Mouse (Mus musculus) lung, embryonic 15.5 days (tissue): ENCODE measurements around the gene Iqsec3. TPM values are rescaled to one million over a fixed set of nuclear protein-coding genes. Genes with fewer than 3 reads are reported as not detected.

Experiments
- ATAC-seq: fragments of 200-750 bp; cut with Nextera tagmentation; 2 replicates; pipeline ENCODE4 v1.8.0; 2017; ENCODE audit warnings: moderate number of reproducible peaks, borderline replicate concordance; ENCODE audit not compliant: low FRiP score, low TSS enrichment; ENCODE audit errors: extremely low read depth
- H3K27ac ChIP-seq: fragments of 300-500 bp; sonication (generic); 2 replicates; pipeline ENCODE4 v1.5.1; 2015; ENCODE audit warnings: moderate library complexity, mild to moderate bottlenecking, inconsistent platforms
- H3K27me3 ChIP-seq: fragments of 300-500 bp; sonication (generic); 2 replicates; pipeline ENCODE4 v1.6.1; 2015; ENCODE audit warnings: inconsistent platforms
- H3K36me3 ChIP-seq: fragments of 300-500 bp; sonication (generic); 2 replicates; pipeline ENCODE4 v1.6.1; 2015; ENCODE audit warnings: inconsistent platforms
- H3K4me1 ChIP-seq: fragments of 300-500 bp; sonication (generic); 2 replicates; pipeline ENCODE4 v1.6.1; 2015; ENCODE audit warnings: inconsistent platforms
- H3K4me2 ChIP-seq: fragments of 300-500 bp; sonication (generic); 2 replicates; pipeline ENCODE4 v1.6.1; 2015; ENCODE audit warnings: inconsistent platforms, mild to moderate bottlenecking, moderate library complexity
- H3K4me3 ChIP-seq: fragments of 300-500 bp; sonication (generic); 2 replicates; pipeline ENCODE4 v1.5.1; 2015; ENCODE audit warnings: mild to moderate bottlenecking, inconsistent platforms
- H3K9ac ChIP-seq: fragments of 300-500 bp; sonication (generic); 2 replicates; pipeline ENCODE4 v1.6.1; 2015; ENCODE audit warnings: inconsistent platforms
- H3K9me3 ChIP-seq: fragments of 300-500 bp; sonication (generic); 2 replicates; pipeline ENCODE4 v1.6.1; 2016; ENCODE audit warnings: inconsistent platforms
- WGBS: fragments of 180-500 bp; shearing (Covaris S2); methylation state at CpG from one replicate; pipeline ENCODE4 v1.1.7; 2015; 5-methylcytosine and 5-hydroxymethylcytosine counted together
- microRNA-seq: library from miRNA; unstranded; fragments of <30 nt; microRNA quantifications from one replicate; pipeline ENCODE4, GENCODE M21; 2016
- polyA plus RNA-seq: library from polyadenylated mRNA; unstranded; fragments of >200 nt; fragmentation: Nextera tagmentation; extraction: Ambion mirVana; gene quantifications from 2 replicates; pipeline ENCODE4 v1.2.1, GENCODE M21; 2015

The Iqsec3 gene
- polyA plus RNA-seq, 1 experiment from 2014 or later: 0.04 TPM

- H3K27me3 ChIP-seq: no peaks in the 10 kb centered on the region
- peaks cover 21% of the 10 kb centered on the region for H3K4me1 ChIP-seq
- no peak overlapping the region for H3K27ac ChIP-seq
- no peak overlapping the region for H3K9ac ChIP-seq
- no peak for ATAC-seq
- no peaks in the 10 kb centered on the region for H3K36me3 ChIP-seq
- H3K4me3 ChIP-seq: no peak overlapping the region
- WGBS: 67% methylated on average over 9 of the region's 9 CpGs
- no peaks in the 10 kb centered on the region for H3K9me3 ChIP-seq
- H3K4me2 ChIP-seq: no peak overlapping the region
These were observed 145.0 kb downstream of the Iqsec3 start for GRCm38 (mm10) chr6:121328417-121328884.

DNA sequence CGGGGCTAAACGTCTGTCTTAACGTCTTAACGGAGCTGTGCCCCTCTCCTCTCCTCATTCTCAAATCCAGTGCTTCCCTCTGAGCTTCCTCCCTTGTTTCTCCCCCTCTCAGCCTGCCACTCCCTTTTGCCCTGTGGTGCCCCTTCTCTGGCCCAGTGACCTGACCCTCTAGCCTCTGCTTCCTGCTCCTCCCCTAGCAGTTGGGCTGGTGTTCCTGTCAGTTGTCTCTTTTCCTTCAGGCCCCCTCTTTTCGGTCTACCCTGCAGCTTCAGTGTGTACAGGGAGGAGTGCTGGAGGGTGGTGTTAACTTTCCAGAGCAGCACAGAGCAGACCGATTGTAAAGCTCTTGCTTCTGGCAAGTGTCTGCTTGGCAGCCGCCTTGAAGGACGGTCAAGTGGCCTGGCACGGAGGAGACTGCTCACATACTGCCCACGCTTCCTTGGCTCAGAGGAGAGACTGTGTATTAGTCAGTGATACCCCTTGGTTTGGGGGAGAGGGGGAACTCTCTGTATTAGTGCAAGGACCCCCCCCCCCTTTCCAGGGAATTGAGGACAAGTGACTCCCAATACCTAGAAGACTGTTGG is 146.9 kb downstream of the Iqsec3 start:
- Histone ChIP-seq H3K4me1 (peaks cover 21% of the 10 kb centered on the region), H3K27ac (no peak overlapping the region), H3K4me2 (no peak overlapping the region), H3K4me3 (no peak overlapping the region), H3K27me3 (no peaks in the 10 kb centered on the region), H3K9me3 (no peaks in the 10 kb centered on the region), H3K36me3 (no peaks in the 10 kb centered on the region), H3K9ac (no peak overlapping the region)
- 44% methylated on average over 10 of the region's 10 CpGs for WGBS
- no peak for ATAC-seq

GRCm38 (mm10) chr6:121325740-121326139 is 147.7 kb downstream of the Iqsec3 start:
- no peak for ATAC-seq
- Histone ChIP-seq H3K27ac (no peak overlapping the region), H3K36me3 (no peaks in the 10 kb centered on the region), H3K4me1 (peaks cover 21% of the 10 kb centered on the region), H3K9ac (no peak overlapping the region), H3K27me3 (no peaks in the 10 kb centered on the region), H3K9me3 (no peaks in the 10 kb centered on the region), H3K4me2 (no peak overlapping the region), H3K4me3 (no peak overlapping the region)
- 56% methylated on average over 9 of the region's 9 CpGs for WGBS

GRCm38 (mm10) chr6:121325298-121325697 is 148.2 kb downstream of the Iqsec3 start:
- no peaks in the 10 kb centered on the region for H3K36me3 ChIP-seq
- H3K27me3 ChIP-seq: no peaks in the 10 kb centered on the region
- H3K9ac ChIP-seq: no peak overlapping the region
- no peak overlapping the region for H3K4me3 ChIP-seq
- 74% methylated on average over 2 of the region's 3 CpGs for WGBS
- ATAC-seq: no peak
- no peaks in the 10 kb centered on the region for H3K9me3 ChIP-seq
- no peak overlapping the region for H3K4me2 ChIP-seq
- H3K4me1 ChIP-seq: peaks cover 20% of the 10 kb centered on the region
- no peak overlapping the region for H3K27ac ChIP-seq

Small RNAs within 50 kb of the gene (microRNA-seq; reads per million reads assigned to microRNA genes)
- gene Gm24855: not detected

Other genes with a start within 250 kb of the Iqsec3 start
- gene Usp18, start 227.8 kb downstream of the Iqsec3 start, polyA plus RNA-seq: 4.9 and 7.3 TPM in 2 replicates
- gene Slc6a13, start 173.5 kb downstream of the Iqsec3 start, polyA plus RNA-seq: 0.67 and 1.9 TPM in 2 replicates
- not detected in 2 replicates for gene Slc6a12, start 130.6 kb downstream of the Iqsec3 start, polyA plus RNA-seq
- gene A2m, start 161.7 kb upstream of the Iqsec3 start, polyA plus RNA-seq: 7.7 and 7.8 TPM in 2 replicates